Mouse (Mus musculus): ENCODE measurements at regions not wholly inside any gene's neighbourhood (a gene's known extent, or its start where the extent isn't known, plus 50 kb on each side); places are given as distances from the start of the nearest gene placed in this dataset.

- TF ChIP-seq E2F4 (IDR thresholded peaks at IDR 0.05; ENCODE audit: insufficient replicate concordance, low read depth, low read length) (no peak), MXI1 (IDR thresholded peaks at IDR 0.05; ENCODE audit: low read depth, low read length) (no peak), CTCF (conservative IDR thresholded peaks at IDR 0.05 in 1 of 2, IDR thresholded peaks at IDR 0.05 in 1 of 2; ENCODE audit: low read depth in 2 of 2, low read length in 2 of 2) (no peak), POLR2A (IDR thresholded peaks at IDR 0.05; ENCODE audit: low read depth, low read length) (no peak), EP300 (IDR thresholded peaks at IDR 0.05; ENCODE audit: low read length) (no peak), TCF12 (IDR thresholded peaks at IDR 0.05; ENCODE audit: low read depth, low read length) (no peak), CHD2 (IDR thresholded peaks at IDR 0.05; ENCODE audit: low read length) (no peak), ELF1 (IDR thresholded peaks at IDR 0.05; ENCODE audit: low read depth, low read length) (no peak)
These were observed 789.9 kb upstream of the Adcyap1 start for GRCm38 (mm10) chr17:92408948-92409347.
